Mouse (Mus musculus): ENCODE results near the gene Gm10320. TPM values are rescaled to one million over a fixed set of nuclear protein-coding genes. Genes with fewer than 3 reads are reported as not detected.
A peak's percentile ranks its signal among the peaks of the same experiment; 100 is the strongest.

Gene Gm10320
- polyA plus RNA-seq, 1 experiment from 2014 or later, result 2.0 TPM

DNA sequence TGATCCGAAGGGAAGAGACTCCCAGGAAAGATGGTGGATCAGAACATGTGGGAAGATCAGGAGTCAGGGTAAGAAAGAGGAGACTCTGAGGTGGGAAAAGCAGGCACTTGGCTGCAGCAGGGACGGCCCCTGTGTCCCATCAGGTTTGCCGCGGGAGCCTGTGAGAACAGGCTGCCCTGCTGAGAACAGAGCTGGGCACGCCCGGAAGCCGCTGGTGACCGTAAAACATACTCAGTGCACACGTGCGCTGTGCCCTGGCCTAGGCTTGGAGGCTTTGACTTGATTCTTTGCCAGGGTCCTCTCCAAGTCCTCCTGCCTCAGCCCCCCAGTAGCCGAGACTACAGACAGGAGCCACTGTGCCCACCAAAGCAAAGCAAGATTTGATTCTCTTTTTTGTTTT is 26.5 kb upstream of the Gm10320 start:
- Histone ChIP-seq H3K9ac (replicated peaks; ENCODE audit: low read depth) (no peak overlapping the region), H3K4me2 (replicated peaks; ENCODE audit: low read depth, low read length) (peak overlapping the region; percentile 27; the same call in 1 of the 2 replicates)

DNA sequence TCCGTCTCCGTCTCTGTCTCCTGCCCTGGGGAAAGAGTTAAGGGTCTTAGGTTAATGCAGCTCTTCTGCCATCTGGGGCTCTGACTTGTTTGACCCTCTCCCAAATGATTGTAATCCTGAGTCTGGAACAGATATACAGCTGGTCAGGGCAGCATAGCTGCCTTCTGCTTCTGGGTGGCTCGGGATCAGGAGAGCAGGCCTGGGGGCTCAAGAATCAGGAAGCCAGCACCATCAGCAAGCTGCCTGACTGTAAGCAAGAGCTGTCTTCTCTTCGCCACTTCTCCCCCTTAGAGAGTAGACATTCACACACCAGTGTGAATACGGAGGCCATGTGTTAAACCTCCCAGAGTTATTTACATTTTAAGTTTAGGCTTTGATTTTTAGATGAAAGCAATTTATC is 25.9 kb upstream of the Gm10320 start:
- Histone ChIP-seq H3K36me3 (ENCODE audit: insufficient read depth, low read length) (no peaks in the 10 kb centered on the region), H3K9me3 (ENCODE audit: low read length) (no peaks in the 10 kb centered on the region), H3K27me3 (replicated peaks; ENCODE audit: insufficient read depth, low read length) (no peaks in the 10 kb centered on the region), H3K4me3 (ENCODE audit: low read depth, low read length) (no peak overlapping the region), H3K27ac (ENCODE audit: low read length) (no peak overlapping the region), H3K4me2 (replicated peaks; ENCODE audit: low read depth, low read length) (no peak overlapping the region), H3K9ac (replicated peaks; ENCODE audit: low read depth) (no peak overlapping the region), H3K4me1 (ENCODE audit: insufficient read depth, low read depth, low read length) (no peaks in the 10 kb centered on the region)
- ATAC-seq (no peak), DNase-seq (ENCODE audit: low spot score) (no peak)
- WGBS, result 37% methylated on average over 5 of the region's 5 CpGs
- no peak for TF ChIP-seq CTCF (IDR thresholded peaks at IDR 0.05)
- no peak for TF ChIP-seq EP300 (IDR thresholded peaks at IDR 0.05)

More for the DNA sequence above, 26.5 kb upstream of the Gm10320 start:
- no peak overlapping the region for H3K4me3 ChIP-seq (ENCODE audit: low read depth, low read length)
- H3K4me1 ChIP-seq (ENCODE audit: insufficient read depth, low read depth, low read length), result no peaks in the 10 kb centered on the region
- H3K27ac ChIP-seq (ENCODE audit: low read length), result no peak overlapping the region
- no peaks in the 10 kb centered on the region for H3K9me3 ChIP-seq (ENCODE audit: low read length)
- no peaks in the 10 kb centered on the region for H3K27me3 ChIP-seq (replicated peaks; ENCODE audit: insufficient read depth, low read length)
- no peak; the same call in 1 of the 2 replicates for ATAC-seq
- H3K36me3 ChIP-seq (ENCODE audit: insufficient read depth, low read length), result no peaks in the 10 kb centered on the region
- no peak for DNase-seq (ENCODE audit: low spot score)
- TF ChIP-seq CTCF (IDR thresholded peaks at IDR 0.05), result no peak
- no peak for TF ChIP-seq EP300 (IDR thresholded peaks at IDR 0.05)
- WGBS, result 21% methylated on average over 11 of the region's 11 CpGs

- Histone ChIP-seq H3K4me1 (ENCODE audit: insufficient read depth, low read depth, low read length) (no peaks in the 10 kb centered on the region), H3K27ac (ENCODE audit: low read length) (no peak overlapping the region), H3K4me2 (replicated peaks; ENCODE audit: low read depth, low read length) (no peak overlapping the region), H3K36me3 (ENCODE audit: insufficient read depth, low read length) (no peaks in the 10 kb centered on the region), H3K4me3 (ENCODE audit: low read depth, low read length) (no peak overlapping the region), H3K27me3 (replicated peaks; ENCODE audit: insufficient read depth, low read length) (no peaks in the 10 kb centered on the region), H3K9ac (replicated peaks; ENCODE audit: low read depth) (no peak overlapping the region), H3K9me3 (ENCODE audit: low read length) (no peaks in the 10 kb centered on the region)
- no peak for ATAC-seq
- no peak for DNase-seq (ENCODE audit: low spot score)
- no peak for TF ChIP-seq EP300 (IDR thresholded peaks at IDR 0.05)
- TF ChIP-seq CTCF (IDR thresholded peaks at IDR 0.05), result no peak
- 75% methylated on average over 4 of the region's 4 CpGs for WGBS
Observed at GRCm38 (mm10) chr13:98516985-98517384, 25.2 kb upstream of the Gm10320 start.

- Histone ChIP-seq H3K9ac (replicated peaks; ENCODE audit: low read depth) (no peak overlapping the region), H3K4me1 (ENCODE audit: insufficient read depth, low read depth, low read length) (no peaks in the 10 kb centered on the region), H3K4me3 (ENCODE audit: low read depth, low read length) (no peak overlapping the region), H3K27me3 (replicated peaks; ENCODE audit: insufficient read depth, low read length) (peaks cover 6% of the 10 kb centered on the region; the same call in 1 of the 2 replicates), H3K36me3 (ENCODE audit: insufficient read depth, low read length) (no peaks in the 10 kb centered on the region), H3K4me2 (replicated peaks; ENCODE audit: low read depth, low read length) (no peak overlapping the region), H3K27ac (ENCODE audit: low read length) (no peak overlapping the region), H3K9me3 (ENCODE audit: low read length) (no peaks in the 10 kb centered on the region)
- 73% methylated on average over 4 of the region's 4 CpGs for whole genome bisulfite sequencing
- DNase-seq (ENCODE audit: low spot score) (no peak), ATAC-seq (no peak)
- TF ChIP-seq CTCF (IDR thresholded peaks at IDR 0.05) (no peak), EP300 (IDR thresholded peaks at IDR 0.05) (no peak)
Observed at GRCm38 (mm10) chr13:98512066-98512465, 20.3 kb upstream of the Gm10320 start.

DNA sequence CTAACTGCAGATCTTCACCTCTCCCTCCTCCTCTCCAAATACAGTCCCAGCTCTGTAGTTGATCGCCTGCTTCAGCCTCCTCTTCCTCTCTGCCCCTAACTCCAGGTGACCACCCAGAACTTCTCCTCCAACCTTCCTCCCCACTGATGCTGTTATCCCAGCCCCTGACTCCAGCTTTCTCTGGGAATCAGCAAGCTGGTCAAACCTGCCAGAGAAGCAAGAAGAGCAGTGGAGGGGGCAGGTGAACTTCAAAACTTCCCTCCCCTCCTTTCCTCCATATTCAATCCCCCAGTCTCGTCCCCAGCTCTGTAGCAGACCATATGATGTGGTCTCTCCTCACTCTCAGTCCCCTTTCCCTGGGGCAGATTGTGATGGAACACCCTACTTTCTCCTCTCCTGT is 15.9 kb upstream of the Gm10320 start:
- Histone ChIP-seq H3K4me1 (ENCODE audit: insufficient read depth, low read depth, low read length) (no peaks in the 10 kb centered on the region), H3K27me3 (replicated peaks; ENCODE audit: insufficient read depth, low read length) (peaks cover 45% of the 10 kb centered on the region), H3K4me2 (replicated peaks; ENCODE audit: low read depth, low read length) (no peak overlapping the region), H3K9ac (replicated peaks; ENCODE audit: low read depth) (no peak overlapping the region), H3K9me3 (ENCODE audit: low read length) (no peaks in the 10 kb centered on the region), H3K27ac (ENCODE audit: low read length) (no peak overlapping the region), H3K36me3 (ENCODE audit: insufficient read depth, low read length) (no peaks in the 10 kb centered on the region), H3K4me3 (ENCODE audit: low read depth, low read length) (no peak overlapping the region)
- DNase-seq (ENCODE audit: low spot score), result no peak
- TF ChIP-seq CTCF (IDR thresholded peaks at IDR 0.05), result no peak
- 48% methylated on average over 2 of the region's 2 CpGs for WGBS
- no peak for ATAC-seq

DNA sequence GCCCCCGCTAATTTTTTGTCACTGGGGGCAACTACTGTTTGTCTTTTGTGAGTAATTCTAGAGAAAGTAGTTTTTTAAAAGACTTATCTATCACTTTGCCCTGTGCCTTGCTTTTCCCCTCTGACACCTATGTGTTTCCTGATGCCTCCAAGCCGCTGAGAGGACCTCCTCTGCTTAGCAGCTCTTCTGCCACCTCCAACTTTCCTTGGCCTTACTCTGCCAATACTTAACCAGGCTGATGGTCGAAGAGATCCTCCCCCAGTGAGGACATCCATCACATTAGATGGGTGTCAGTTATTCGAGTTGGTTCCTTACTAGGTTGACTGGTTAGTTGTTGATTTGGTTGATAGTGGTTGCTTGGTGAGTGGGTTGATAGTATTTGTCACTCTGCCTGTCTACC is 14.7 kb upstream of the Gm10320 start:
- Histone ChIP-seq H3K27me3 (replicated peaks; ENCODE audit: insufficient read depth, low read length) (peaks cover 57% of the 10 kb centered on the region), H3K9me3 (ENCODE audit: low read length) (no peaks in the 10 kb centered on the region), H3K9ac (replicated peaks; ENCODE audit: low read depth) (no peak overlapping the region), H3K27ac (ENCODE audit: low read length) (no peak overlapping the region), H3K4me2 (replicated peaks; ENCODE audit: low read depth, low read length) (no peak overlapping the region), H3K4me3 (ENCODE audit: low read depth, low read length) (no peak overlapping the region), H3K4me1 (ENCODE audit: insufficient read depth, low read depth, low read length) (no peaks in the 10 kb centered on the region), H3K36me3 (ENCODE audit: insufficient read depth, low read length) (no peaks in the 10 kb centered on the region)
- TF ChIP-seq CTCF (IDR thresholded peaks at IDR 0.05) (no peak), EP300 (IDR thresholded peaks at IDR 0.05) (no peak)
- DNase-seq (ENCODE audit: low spot score), result no peak
- WGBS, result 16% methylated on average over 4 of the region's 4 CpGs
- no peak for ATAC-seq

DNA sequence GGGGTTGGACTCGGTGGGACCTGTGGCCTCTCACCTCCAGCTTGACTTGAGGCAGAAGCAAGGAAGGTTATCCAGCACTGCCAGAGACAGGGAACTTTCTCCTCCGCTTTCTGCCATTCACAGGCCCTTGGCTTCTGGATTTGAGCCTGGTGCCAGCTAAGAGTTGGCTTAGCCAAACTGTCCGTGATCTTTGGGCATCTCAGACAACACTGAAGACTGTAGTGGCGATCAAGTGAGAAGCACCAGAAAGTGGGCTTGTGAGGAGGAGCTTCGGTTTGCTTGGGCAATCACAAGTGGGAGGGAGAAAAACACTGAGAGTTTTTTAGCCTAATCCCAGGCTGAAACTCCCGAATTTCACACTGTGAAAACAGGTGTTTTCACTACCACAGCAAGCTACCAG is 14.2 kb upstream of the Gm10320 start:
- H3K27me3 ChIP-seq (replicated peaks; ENCODE audit: insufficient read depth, low read length), result peaks cover 60% of the 10 kb centered on the region
- H3K4me1 ChIP-seq (ENCODE audit: insufficient read depth, low read depth, low read length), result no peaks in the 10 kb centered on the region
- no peaks in the 10 kb centered on the region for H3K9me3 ChIP-seq (ENCODE audit: low read length)
- no peak overlapping the region for H3K9ac ChIP-seq (replicated peaks; ENCODE audit: low read depth)
- no peak for TF ChIP-seq CTCF (IDR thresholded peaks at IDR 0.05)
- no peak for TF ChIP-seq EP300 (IDR thresholded peaks at IDR 0.05)
- DNase-seq (ENCODE audit: low spot score) (no peak), ATAC-seq (no peak)
- no peaks in the 10 kb centered on the region for H3K36me3 ChIP-seq (ENCODE audit: insufficient read depth, low read length)
- no peak overlapping the region for H3K4me3 ChIP-seq (ENCODE audit: low read depth, low read length)
- 30% methylated on average over 6 of the region's 6 CpGs for WGBS
- no peak overlapping the region for H3K27ac ChIP-seq (ENCODE audit: low read length)
- H3K4me2 ChIP-seq (replicated peaks; ENCODE audit: low read depth, low read length), result no peak overlapping the region
